Mouse (Mus musculus) midbrain, embryonic 11.5 days (tissue): ENCODE data around the gene Glis2. TPM values are rescaled to one million over a fixed set of nuclear protein-coding genes. Genes with fewer than 3 reads are reported as not detected.
A peak's percentile ranks its signal among the peaks of the same experiment; 100 is the strongest.
"Not testable (repeated sequence)": the region's sequence is repeated elsewhere in the genome, so short reads cannot be mapped to it uniquely, and the experiment has no call there.

Experiments used
- ATAC-seq: fragments of 200-750 bp; cut with Nextera tagmentation; 2 replicates; pipeline ENCODE4 v1.8.0; 2017; ENCODE audit warnings: moderate TSS enrichment, moderate library complexity; ENCODE audit not compliant: low FRiP score
- DNase-seq: peaks from one replicate; pipeline ENCODE4 v3.0.0; 2015; ENCODE audit warnings: low spot score; ENCODE audit errors: missing footprints
- H3K27ac ChIP-seq: fragments of 300-500 bp; sonication (generic); 2 replicates; pipeline ENCODE4 v1.5.1; 2014; ENCODE audit warnings: low read depth, low read length
- H3K27me3 ChIP-seq: fragments of 300-500 bp; sonication (generic); 2 replicates; pipeline ENCODE4 v1.6.1; 2014; ENCODE audit warnings: mild to moderate bottlenecking, low read length, moderate library complexity, mixed read lengths; ENCODE audit not compliant: control insufficient read depth, insufficient read depth
- H3K36me3 ChIP-seq: fragments of 300-500 bp; sonication (generic); 2 replicates; pipeline ENCODE4 v1.6.1; 2014; ENCODE audit warnings: mild to moderate bottlenecking, low read length, moderate library complexity, mixed read lengths; ENCODE audit not compliant: control insufficient read depth, insufficient read depth
- H3K4me1 ChIP-seq: fragments of 300-500 bp; sonication (generic); 2 replicates; pipeline ENCODE4 v1.6.1; 2014; ENCODE audit warnings: low read length; ENCODE audit not compliant: control insufficient read depth, insufficient read depth
- H3K4me2 ChIP-seq: fragments of 300-500 bp; sonication (generic); 2 replicates; pipeline ENCODE4 v1.6.1; 2014; ENCODE audit warnings: mild to moderate bottlenecking, moderate library complexity
- H3K4me3 ChIP-seq: fragments of 300-500 bp; sonication (generic); 2 replicates; pipeline ENCODE4 v1.5.1; 2014; ENCODE audit warnings: low read depth, low read length
- H3K9ac ChIP-seq: fragments of 300-500 bp; sonication (generic); 2 replicates; pipeline ENCODE4 v1.6.1; 2014; ENCODE audit warnings: low read length
- H3K9me3 ChIP-seq: fragments of 300-500 bp; sonication (generic); 2 replicates; pipeline ENCODE4 v1.6.1; 2016; ENCODE audit warnings: low read length; ENCODE audit not compliant: control insufficient read depth
- WGBS: fragments of 180-500 bp; shearing (Covaris S2); extraction: QIAGEN DNeasy Blood & Tissue Kit; methylation state at CpG from one replicate; pipeline ENCODE4 v1.1.7; 2014; 5-methylcytosine and 5-hydroxymethylcytosine counted together
- polyA plus RNA-seq: library from polyadenylated mRNA; unstranded; fragments of >200 nt; fragmentation: Nextera tagmentation; extraction: Ambion mirVana; gene quantifications from 2 replicates; pipeline ENCODE4 v1.2.1, GENCODE M21; 2014

Glis2 gene
- polyA plus RNA-seq, 1 experiment from 2014 or later: 27.2 TPM

- H3K4me2 ChIP-seq: no peak overlapping the region
- H3K4me3 ChIP-seq: no peak overlapping the region
- no peaks in the 10 kb centered on the region for H3K9me3 ChIP-seq
- no peak for ATAC-seq
- no peaks in the 10 kb centered on the region for H3K36me3 ChIP-seq
- H3K4me1 ChIP-seq: no peaks in the 10 kb centered on the region
- no peak overlapping the region for H3K27ac ChIP-seq
- no peaks in the 10 kb centered on the region for H3K27me3 ChIP-seq
- WGBS: 58% methylated on average over 4 of the region's 4 CpGs
- DNase-seq: no peak
- H3K9ac ChIP-seq: no peak overlapping the region
Measured at GRCm38 (mm10) chr16:4570737-4571136, 23.8 kb upstream of the Glis2 start.

- 50% methylated on average over 2 of the region's 2 CpGs for WGBS
- H3K4me2 ChIP-seq: no peak overlapping the region
- no peaks in the 10 kb centered on the region for H3K27me3 ChIP-seq
- H3K9me3 ChIP-seq: no peaks in the 10 kb centered on the region
- no peaks in the 10 kb centered on the region for H3K4me1 ChIP-seq
- DNase-seq (peak; percentile 64), ATAC-seq (no peak)
- no peaks in the 10 kb centered on the region for H3K36me3 ChIP-seq
- H3K9ac ChIP-seq: no peak overlapping the region
- no peak overlapping the region for H3K4me3 ChIP-seq
- H3K27ac ChIP-seq: no peak overlapping the region
Measured at GRCm38 (mm10) chr16:4576038-4576437, 18.5 kb upstream of the Glis2 start.

- Histone ChIP-seq H3K36me3 (no peaks in the 10 kb centered on the region), H3K4me1 (no peaks in the 10 kb centered on the region), H3K27me3 (no peaks in the 10 kb centered on the region), H3K4me2 (no peak overlapping the region), H3K27ac (no peak overlapping the region), H3K9me3 (no peaks in the 10 kb centered on the region), H3K9ac (no peak overlapping the region), H3K4me3 (no peak overlapping the region)
- WGBS: 56% methylated on average over 2 of the region's 2 CpGs
- ATAC-seq (no peak), DNase-seq (no peak)
Measured at GRCm38 (mm10) chr16:4576873-4577272, 17.6 kb upstream of the Glis2 start.

- no peaks in the 10 kb centered on the region for H3K4me1 ChIP-seq
- no peak overlapping the region for H3K9ac ChIP-seq
- ATAC-seq (no peak), DNase-seq (peak; percentile 53)
- no peak overlapping the region for H3K27ac ChIP-seq
- no peaks in the 10 kb centered on the region for H3K9me3 ChIP-seq
- no peaks in the 10 kb centered on the region for H3K36me3 ChIP-seq
- H3K4me3 ChIP-seq: no peak overlapping the region
- H3K27me3 ChIP-seq: no peaks in the 10 kb centered on the region
- 85% methylated on average over 7 of the region's 7 CpGs for WGBS
- H3K4me2 ChIP-seq: no peak overlapping the region
Measured at GRCm38 (mm10) chr16:4578630-4579029, 15.9 kb upstream of the Glis2 start.

GRCm38 (mm10) chr16:4581179-4581578 is 13.3 kb upstream of the Glis2 start:
- not testable (repeated sequence) for H3K9ac ChIP-seq, H3K4me1 ChIP-seq, H3K4me2 ChIP-seq, H3K4me3 ChIP-seq, ATAC-seq, H3K27ac ChIP-seq, H3K36me3 ChIP-seq, H3K27me3 ChIP-seq, DNase-seq, H3K9me3 ChIP-seq
- WGBS: 81% methylated on average over 4 of the region's 4 CpGs

GRCm38 (mm10) chr16:4583807-4584206 is 10.7 kb upstream of the Glis2 start:
- H3K4me3 ChIP-seq: no peak overlapping the region
- no peak for DNase-seq
- no peaks in the 10 kb centered on the region for H3K27me3 ChIP-seq
- H3K9me3 ChIP-seq: no peaks in the 10 kb centered on the region
- no peak for ATAC-seq
- no peak overlapping the region for H3K4me2 ChIP-seq
- no peak overlapping the region for H3K27ac ChIP-seq
- H3K4me1 ChIP-seq: peaks cover 13% of the 10 kb centered on the region
- H3K36me3 ChIP-seq: no peaks in the 10 kb centered on the region
- no peak overlapping the region for H3K9ac ChIP-seq
- 83% methylated on average over 3 of the region's 3 CpGs for WGBS

- peaks cover 13% of the 10 kb centered on the region for H3K4me1 ChIP-seq
- H3K27me3 ChIP-seq: no peaks in the 10 kb centered on the region
- no peak overlapping the region for H3K9ac ChIP-seq
- DNase-seq: peak; percentile 44
- H3K36me3 ChIP-seq: no peaks in the 10 kb centered on the region
- no peak overlapping the region for H3K27ac ChIP-seq
- no peak for ATAC-seq
- WGBS: 73% methylated on average over 5 of the region's 5 CpGs
- no peaks in the 10 kb centered on the region for H3K9me3 ChIP-seq
- no peak overlapping the region for H3K4me2 ChIP-seq
- no peak overlapping the region for H3K4me3 ChIP-seq
Measured at GRCm38 (mm10) chr16:4584438-4584837, 10.1 kb upstream of the Glis2 start.

GRCm38 (mm10) chr16:4585642-4586530 is 8.6 kb upstream of the Glis2 start:
- Histone ChIP-seq H3K36me3 (no peaks in the 10 kb centered on the region; the same call in 1 of the 2 replicates), H3K27ac (peak overlapping the region; percentile 67), H3K4me2 (peak overlapping the region; percentile 52), H3K4me1 (peaks cover 13% of the 10 kb centered on the region), H3K27me3 (no peaks in the 10 kb centered on the region), H3K9ac (peak overlapping the region; percentile 51), H3K9me3 (no peaks in the 10 kb centered on the region), H3K4me3 (peak overlapping the region; percentile 23)
- 10% methylated on average over 14 of the region's 14 CpGs for WGBS
- ATAC-seq (peak; percentile 38), DNase-seq (peak; percentile 54)

GRCm38 (mm10) chr16:4586531-4587123 is 7.9 kb upstream of the Glis2 start:
- under 1% methylated on average over 41 of the region's 43 CpGs for WGBS
- H3K9me3 ChIP-seq: no peaks in the 10 kb centered on the region
- H3K36me3 ChIP-seq: no peaks in the 10 kb centered on the region; the same call in 1 of the 2 replicates
- peak overlapping the region; percentile 67 for H3K27ac ChIP-seq
- peak overlapping the region; percentile 51 for H3K9ac ChIP-seq
- H3K4me3 ChIP-seq: peak overlapping the region; percentile 23
- H3K4me2 ChIP-seq: peak overlapping the region; percentile 52
- DNase-seq (peak; percentile 100), ATAC-seq (peak; percentile 100)
- H3K4me1 ChIP-seq: peaks cover 13% of the 10 kb centered on the region
- H3K27me3 ChIP-seq: no peaks in the 10 kb centered on the region
